Comparison of ENCODE assay signal across 23 mouse cellular contexts in the genomic region with DNA sequence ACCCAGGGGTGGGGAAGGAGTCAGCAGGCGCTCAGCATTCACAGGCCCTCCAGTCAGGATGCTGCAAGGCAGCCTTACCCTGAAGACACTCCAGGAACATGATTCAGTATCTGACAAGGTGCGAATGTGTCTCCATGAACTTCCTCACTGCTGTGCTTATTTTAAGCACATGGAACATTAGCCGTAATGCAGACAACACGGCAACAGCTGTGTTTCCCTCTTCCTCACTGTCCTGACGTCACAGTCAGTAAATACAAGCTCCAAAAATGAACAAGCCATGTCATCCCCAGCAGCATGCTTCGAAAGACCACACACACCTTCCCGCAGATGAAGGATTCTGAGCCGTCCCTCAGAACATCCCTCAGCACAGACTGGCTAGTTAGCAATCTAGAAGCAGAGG. TPM values are rescaled to one million over a fixed set of nuclear protein-coding genes. Genes with fewer than 3 reads are reported as not detected.
DNase-seq lines count a peak whose midpoint lies in the region; TF ChIP-seq lines count a peak whose summit lies in the region.
"Had no signal": no experiment of that assay in that cellular context is flagged by ENCODE, and none has a peak within 500 bp of the region (broad histone marks: within the 10 kb centered on the region; RNA-seq: fewer than 3 reads in every experiment).

No protein-coding gene starts in this region.

- H3K27ac ChIP-seq in left cerebral cortex, adult 2 months: peak overlapping the region; percentile 71
- no peak overlapping the region for H3K27ac ChIP-seq in hindbrain, embryonic 10.5 days
- H3K27ac ChIP-seq: embryonic facial prominence, embryonic 10.5 days; forebrain, embryonic 13.5 days; hindbrain, postnatal 0 days; macrophage; midbrain, embryonic 10.5 days; stomach, postnatal 0 days had no signal

- 87% methylated on average over 8 of the region's 8 CpGs for WGBS in hindbrain, embryonic 10.5 days

- no peak overlapping the region for H3K4me3 ChIP-seq in left cerebral cortex, adult 2 months
- H3K4me3 ChIP-seq in hindbrain, embryonic 10.5 days: no peak overlapping the region
- H3K4me3 ChIP-seq: embryonic facial prominence, embryonic 10.5 days; forebrain, embryonic 13.5 days; midbrain, embryonic 10.5 days had no signal

- no peak for TF ChIP-seq POLR2A in brain, embryonic 14.5 days (IDR thresholded peaks at IDR 0.05; ENCODE audit: borderline replicate concordance, extremely low read depth, insufficient read depth, insufficient read length, poor library complexity, severe bottlenecking)

- no peaks in the 10 kb centered on the region for H3K36me3 ChIP-seq in hindbrain, embryonic 10.5 days
- H3K36me3 ChIP-seq: embryonic facial prominence, embryonic 10.5 days; midbrain, embryonic 10.5 days had no signal

- TF ChIP-seq CTCF in brain, embryonic 14.5 days (IDR thresholded peaks at IDR 0.05; ENCODE audit: borderline replicate concordance, extremely low read depth, insufficient read depth, insufficient read length): no peak
- no peak for TF ChIP-seq CTCF in left cerebral cortex, adult 2 months (IDR thresholded peaks at IDR 0.05)

- peak; percentile 24 for DNase-seq in layer of hippocampus, adult 11-12 months (ENCODE audit: low spot score)
- no peak for DNase-seq in layer of hippocampus, postnatal 25 days (ENCODE audit: extremely low spot score in 1 of 2, low spot score in 1 of 2)
- peak; percentile 2 for DNase-seq in brain, embryonic 14.5 days (ENCODE audit: low read depth)
- DNase-seq in left cerebral cortex, adult 2 months (ENCODE audit: extremely low spot score in 1 of 2, low spot score in 2 of 2): peak; percentile 26 to 58
- DNase-seq in right cerebral cortex, postnatal 10 days (ENCODE audit: low spot score in 2 of 2): peak; percentile 34 to 56
- no peak for DNase-seq in spleen, postnatal 10 days (ENCODE audit: low spot score in 2 of 2)
- no peak for DNase-seq in hindbrain, embryonic 10.5 days (ENCODE audit: low spot score)
- DNase-seq in lung, postnatal 4 days: no peak
- DNase-seq: B cell, adult 2 months; cerebellum, adult 9-10 months; kidney, adult 11 months; lung, adult 2 months; retina, postnatal 1 day; thymus, postnatal 14 days had no signal

- intact Hi-C loops in left cerebral cortex, adult 2 months (cut with DNase I): loop anchor here (5.0 kb wide), 1 partner anchor 79 kb away; no protein-coding TSS in a partner anchor

- no peaks in the 10 kb centered on the region for H3K4me1 ChIP-seq in hindbrain, embryonic 10.5 days (replicated peaks)
- H3K4me1 ChIP-seq: embryonic facial prominence, embryonic 10.5 days; forebrain, embryonic 13.5 days; midbrain, embryonic 10.5 days had no signal

- no peaks in the 10 kb centered on the region for H3K27me3 ChIP-seq in hindbrain, embryonic 10.5 days (ENCODE audit: insufficient read depth, poor library complexity, severe bottlenecking)
- H3K27me3 ChIP-seq: forebrain, embryonic 13.5 days had no signal

- no peaks in the 10 kb centered on the region for H3K9me3 ChIP-seq in hindbrain, embryonic 10.5 days
- H3K9me3 ChIP-seq: embryonic facial prominence, embryonic 10.5 days; forebrain, embryonic 13.5 days; midbrain, embryonic 10.5 days had no signal

RNA-seq across cellular contexts. Expression of a gene that starts 47.8 kb away (rescaled TPM):
- 100 to 1,000 TPM; 123 to 154 TPM for total RNA-seq in layer of hippocampus, postnatal 25 days (2021)
- polyA plus RNA-seq in brain, embryonic 14.5 days (2012; rRNA removed): 10.6 and 18.3 TPM in 2 replicates
- total RNA-seq in left cerebral cortex, adult 2 months (2021): 100 to 1,000 TPM; 194 to 195 TPM
- polyA plus RNA-seq in hindbrain, embryonic 10.5 days (2016; fragmentation: Nextera tagmentation; extraction: Ambion mirVana): 0.68 and 1.1 TPM in 2 replicates
- total RNA-seq: common myeloid progenitor, adult 5-6 weeks; hematopoietic stem cell, adult 5-6 weeks; neutrophil, adult 5-6 weeks had no signal
- polyA plus RNA-seq: macrophage had no signal

Comparison
In these comparisons a context has a peak if more than half of its experiments do, and no peak if none do; other contexts are left out.
1. DNase-seq: peak in layer of hippocampus, adult 11-12 months (single experiment), brain, embryonic 14.5 days (single experiment), left cerebral cortex, adult 2 months (2 of 2) and right cerebral cortex, postnatal 10 days (2 of 2); none in layer of hippocampus, postnatal 25 days (0 of 2), spleen, postnatal 10 days (0 of 2), hindbrain, embryonic 10.5 days (single experiment) and lung, postnatal 4 days (0 of 2).